Mouse (Mus musculus) mesoderm, embryonic 11.5 days (tissue): ENCODE measurements around the gene 6430571L13Rik.

Experiments used
- DNase-seq: peaks from one replicate; pipeline ENCODE4 v3.0.0-alpha.2; 2012; ENCODE audit warnings: low read depth, low spot score

6430571L13Rik gene

DNA sequence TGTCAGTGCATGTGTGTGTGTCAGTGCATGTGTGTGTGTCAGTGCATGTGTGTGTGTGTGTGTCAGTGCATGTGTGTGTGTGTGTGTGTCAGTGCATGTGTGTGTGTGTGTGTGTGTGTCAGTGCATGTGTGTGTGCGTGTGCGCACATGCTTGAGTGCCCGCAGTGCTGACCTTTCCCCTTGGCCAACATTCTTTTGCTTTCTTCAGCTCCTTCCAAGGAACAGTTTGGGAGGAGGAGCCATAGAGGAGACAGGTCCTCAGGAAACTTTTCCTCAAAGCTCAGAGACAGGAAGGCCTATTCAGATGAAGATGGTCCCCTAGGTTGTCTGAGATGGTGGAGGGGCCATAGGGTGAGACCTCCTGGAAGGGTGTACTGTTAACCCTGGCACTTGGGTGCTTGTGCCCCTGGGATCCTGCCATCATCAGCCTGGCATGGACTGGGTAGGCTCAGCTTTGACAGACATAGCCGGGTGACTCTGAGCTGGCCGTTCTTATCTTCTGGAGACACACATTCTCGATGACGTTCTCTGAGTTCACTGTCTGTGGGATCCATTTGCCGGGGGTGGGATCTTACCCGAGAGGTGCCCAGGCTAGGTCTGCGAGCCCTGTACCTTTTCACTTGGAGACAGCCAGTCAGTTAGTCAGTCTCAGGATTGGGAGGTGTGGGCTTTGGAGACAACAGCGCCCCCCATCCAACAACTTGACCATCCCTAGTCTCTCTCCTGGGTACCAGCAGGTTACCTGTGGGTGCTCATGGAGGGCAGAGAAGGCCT lies 33.1 kb upstream of the 6430571L13Rik start:
- DNase-seq: no peak

DNA sequence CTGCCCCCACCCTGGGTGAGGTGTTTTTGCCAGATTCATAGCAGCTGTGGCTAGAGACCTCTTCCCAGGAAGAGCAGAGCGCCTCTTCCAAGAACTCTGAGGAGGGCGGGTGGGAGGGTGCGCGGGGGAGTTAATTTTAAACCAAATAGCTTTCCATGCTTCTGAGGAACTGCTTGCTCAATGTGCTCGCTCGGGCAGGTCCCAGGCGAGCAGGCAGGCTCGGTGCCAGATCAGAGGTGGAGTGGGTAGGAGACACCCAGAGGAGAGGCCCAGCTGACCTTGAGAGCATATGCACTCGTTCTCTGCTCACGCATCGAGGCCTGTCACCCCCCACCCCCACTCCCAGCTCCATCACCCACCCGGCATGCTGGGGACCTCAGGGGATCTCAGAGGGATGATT lies 32.5 kb upstream of the 6430571L13Rik start:
- DNase-seq: no peak

DNA sequence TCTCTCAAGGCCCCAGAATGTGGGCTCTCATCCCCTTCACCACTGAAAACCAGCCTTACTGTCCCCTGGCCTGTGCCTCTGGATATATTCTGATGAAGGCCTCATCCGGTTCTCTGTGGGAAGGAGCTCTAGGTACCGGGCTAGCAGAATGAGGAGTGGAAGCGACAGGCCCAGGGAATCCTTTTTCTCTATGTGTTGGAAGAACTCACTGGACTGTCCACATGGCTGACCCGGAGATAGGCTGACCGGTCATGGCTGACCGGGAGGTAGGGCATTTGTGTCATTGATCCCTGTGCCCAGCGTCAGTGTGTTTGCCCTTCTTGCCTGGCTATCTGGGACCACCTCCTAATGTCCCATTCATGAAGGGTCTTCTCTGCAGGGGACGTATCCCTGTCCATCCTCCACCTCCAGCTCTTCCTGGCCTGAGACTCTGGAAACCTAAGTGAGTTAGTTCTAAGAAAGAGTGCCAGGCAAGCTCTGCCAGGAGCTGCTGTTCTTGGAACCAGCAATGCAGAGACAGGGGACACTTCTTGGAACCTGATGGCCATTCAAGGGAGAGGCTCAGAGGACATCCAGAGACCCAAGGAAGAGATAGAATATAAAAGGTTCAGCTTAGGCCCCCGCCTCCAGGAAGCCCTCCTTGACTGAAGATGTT lies 31.9 kb upstream of the 6430571L13Rik start:
- no peak for DNase-seq

DNA sequence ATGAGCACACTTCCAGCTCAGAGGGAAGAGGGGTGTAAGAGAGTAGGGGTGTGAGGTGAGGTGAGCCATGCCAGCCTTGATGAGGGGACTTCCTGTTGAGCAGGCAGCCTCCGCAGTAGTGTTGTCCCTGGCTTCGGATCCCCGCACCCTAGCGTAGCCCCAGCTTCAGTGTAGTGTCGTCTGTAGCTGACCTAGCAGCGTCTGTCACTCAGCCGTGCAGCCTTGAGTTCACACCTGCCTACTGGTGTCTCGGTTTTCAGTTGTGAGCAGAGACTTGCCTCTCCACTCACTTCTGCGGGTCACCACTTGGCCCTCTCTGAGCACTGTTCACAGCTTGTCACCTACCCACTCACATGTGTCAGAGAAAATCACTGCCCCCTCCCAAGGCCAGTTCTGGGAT lies 31.2 kb upstream of the 6430571L13Rik start:
- no peak for DNase-seq

DNA sequence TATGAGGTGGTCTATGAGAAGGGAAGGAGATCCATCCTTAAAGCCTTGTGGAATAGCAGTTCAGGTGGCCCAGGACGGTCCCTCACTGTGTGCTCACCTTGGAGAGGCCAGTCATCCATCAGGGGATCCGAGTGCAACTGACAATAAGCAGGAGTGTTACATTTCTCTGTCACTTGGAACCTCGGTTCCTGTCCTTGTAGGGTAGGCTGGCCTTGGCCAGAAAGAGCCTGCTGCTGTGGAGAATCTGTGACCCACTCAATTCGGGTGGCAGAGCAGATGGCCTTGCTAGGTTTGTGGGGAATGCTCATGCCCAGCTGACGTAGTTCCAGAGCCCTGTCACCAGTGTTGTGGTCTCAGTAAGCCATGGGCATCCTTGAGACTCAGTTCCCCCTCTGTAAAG lies 30.8 kb upstream of the 6430571L13Rik start:
- DNase-seq: no peak

DNA sequence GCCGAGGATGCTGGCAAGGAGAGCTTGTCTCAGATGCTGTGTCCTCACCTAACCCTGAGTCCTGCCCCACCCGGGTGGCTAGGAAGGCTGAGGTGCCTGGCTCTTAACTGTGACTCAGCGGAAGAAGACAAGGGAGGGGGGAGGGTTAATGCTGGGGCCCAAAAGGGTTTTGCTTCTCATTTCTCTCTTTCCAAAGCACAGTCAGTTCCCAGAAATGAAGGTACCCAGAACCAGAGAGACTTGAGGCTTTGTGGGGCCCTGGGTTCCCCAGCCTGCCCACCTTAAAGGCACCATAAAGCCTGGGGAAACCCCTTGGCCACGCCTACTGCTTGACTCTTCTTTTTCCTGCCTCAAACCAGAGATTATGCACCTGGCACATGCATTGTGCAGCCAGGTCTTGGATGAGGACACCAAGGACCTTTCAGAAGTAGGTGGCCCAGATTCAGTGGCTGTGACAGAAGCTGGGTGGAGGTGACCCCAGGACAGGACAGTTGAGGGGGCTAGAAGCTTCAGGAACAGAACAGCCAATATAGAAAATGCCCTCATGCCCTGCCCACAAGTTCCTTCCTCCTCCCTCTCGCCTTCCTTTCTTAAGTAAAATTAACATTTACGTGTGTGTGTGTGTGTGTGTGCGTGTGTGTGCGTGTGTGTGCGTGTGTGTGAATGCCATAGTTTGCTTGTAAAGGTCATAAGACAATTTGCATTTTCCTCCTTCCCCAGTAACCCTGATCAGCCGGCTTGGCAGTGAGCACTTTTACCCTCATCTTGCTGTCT lies 27.4 kb upstream of the 6430571L13Rik start:
- no peak for DNase-seq

DNA sequence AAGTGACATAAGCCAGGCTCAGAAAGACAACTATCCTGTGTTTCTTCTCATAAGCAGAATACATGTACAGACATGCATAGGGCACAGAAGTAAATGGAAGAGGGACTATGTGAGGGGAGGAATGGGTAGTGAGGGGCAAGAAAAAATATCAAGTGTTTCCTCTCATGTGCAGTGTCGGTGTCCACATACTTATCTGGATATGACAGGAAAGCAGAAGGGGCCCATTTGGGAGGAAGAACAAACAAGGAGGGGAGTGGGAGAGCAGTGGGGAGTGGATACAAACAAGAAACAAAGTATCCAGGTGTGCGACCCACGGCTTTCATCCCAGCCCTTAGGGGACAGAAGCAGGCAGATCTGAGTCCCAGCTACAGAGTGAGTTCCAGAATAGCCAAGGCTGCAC lies 26.5 kb upstream of the 6430571L13Rik start:
- no peak for DNase-seq

DNA sequence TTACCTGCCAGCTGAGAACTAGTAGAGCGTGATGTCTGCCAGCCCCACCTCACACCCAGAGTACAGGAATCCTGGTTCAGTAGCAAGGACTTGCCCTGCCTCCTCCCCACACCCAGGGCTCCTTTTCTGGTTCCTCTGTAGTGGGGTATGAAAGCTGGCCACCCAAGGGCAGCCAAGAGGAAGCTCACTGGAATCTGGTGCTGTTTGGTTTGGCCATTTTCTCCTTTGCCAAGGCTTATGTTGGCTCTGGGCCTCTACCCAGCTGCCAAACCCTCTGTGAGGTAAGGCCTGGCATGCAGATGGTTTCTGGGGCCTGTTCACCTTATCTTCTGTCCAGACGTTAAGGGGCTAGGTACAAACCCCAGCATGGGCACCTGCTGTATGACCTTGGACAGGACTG lies 24.6 kb upstream of the 6430571L13Rik start:
- DNase-seq: no peak

DNA sequence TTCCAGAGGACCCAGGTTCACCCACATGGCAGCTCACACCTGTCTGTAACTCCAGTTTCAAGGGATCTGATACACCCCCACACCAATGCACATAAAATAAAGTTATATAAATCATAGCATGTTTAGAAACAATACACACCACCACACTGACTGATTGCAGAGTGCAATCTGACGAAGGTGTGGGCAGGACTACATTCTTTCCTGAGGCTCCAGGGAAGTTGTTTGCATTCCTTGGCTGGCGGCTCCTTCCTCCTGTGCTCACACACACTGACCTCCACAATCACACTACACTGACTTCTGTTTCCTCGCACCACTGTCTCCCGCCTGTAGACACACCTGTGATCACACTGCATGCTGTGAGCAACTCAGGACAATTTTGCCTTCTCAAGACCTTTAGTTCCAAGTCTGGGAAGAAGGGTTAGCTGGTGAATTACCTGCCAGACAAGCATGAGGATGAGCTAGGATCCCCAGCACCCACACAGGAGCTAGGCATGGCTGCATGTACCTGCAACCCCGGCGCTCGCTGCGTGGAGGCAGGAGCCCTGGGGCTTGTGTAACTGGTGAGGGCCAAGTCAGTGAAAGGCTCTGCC lies 17.8 kb upstream of the 6430571L13Rik start:
- DNase-seq: no peak

DNA sequence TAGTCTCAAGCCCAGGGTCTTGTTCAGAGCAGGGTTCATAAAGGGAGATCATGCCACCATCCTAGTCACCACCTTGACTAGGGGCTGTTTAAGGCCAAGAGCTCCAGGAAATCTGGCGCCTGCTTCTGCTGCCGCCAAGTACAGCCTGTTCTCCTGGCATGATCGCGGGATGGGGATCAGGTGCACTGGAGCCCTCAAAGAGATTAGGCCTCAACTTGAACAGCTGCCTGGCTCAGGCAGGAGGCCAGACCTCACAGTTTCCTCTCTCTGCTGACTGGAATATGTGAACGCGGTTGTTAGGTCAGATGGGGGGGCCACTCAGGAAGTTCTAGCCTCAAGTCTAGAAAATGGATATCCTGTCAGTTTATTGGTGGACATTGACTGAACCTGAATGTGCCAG lies 16.8 kb upstream of the 6430571L13Rik start:
- no peak for DNase-seq

DNA sequence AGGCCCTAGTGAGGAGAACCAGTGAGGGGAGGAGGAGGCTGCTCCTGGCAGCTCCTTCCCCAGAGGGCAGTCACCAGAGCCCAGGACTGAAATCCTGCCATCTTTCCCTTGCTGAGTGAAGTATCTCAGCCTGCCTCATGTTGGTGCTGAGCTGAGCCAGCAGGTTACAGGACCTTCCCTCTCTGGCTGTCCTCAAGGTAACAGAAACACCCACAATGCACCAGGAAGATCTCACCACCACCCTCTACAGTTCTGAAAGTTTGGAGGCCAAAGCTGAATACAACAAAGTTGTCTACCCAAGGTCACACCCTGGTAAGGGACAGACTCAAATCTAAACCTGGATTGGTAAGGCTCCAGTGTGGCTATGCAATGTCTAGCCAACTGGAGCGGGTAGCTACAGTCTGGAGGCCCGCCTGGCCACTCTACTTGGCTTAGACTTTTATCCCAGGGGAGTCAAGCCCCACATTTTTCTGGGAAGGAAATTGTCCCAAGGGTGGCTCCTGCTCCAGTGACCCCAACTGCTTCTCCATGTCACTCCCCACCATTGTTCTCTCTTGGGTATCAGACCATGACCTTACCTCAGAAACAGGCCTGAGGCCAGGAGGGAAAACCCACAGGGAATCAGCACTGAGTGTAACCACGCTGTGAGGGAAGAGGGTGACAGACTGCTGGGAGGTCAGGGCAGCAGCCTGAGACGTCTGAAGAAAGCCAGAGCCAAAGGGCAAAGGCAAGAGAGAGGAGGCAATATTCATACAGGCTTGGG lies 15.4 kb upstream of the 6430571L13Rik start:
- DNase-seq: no peak

DNA sequence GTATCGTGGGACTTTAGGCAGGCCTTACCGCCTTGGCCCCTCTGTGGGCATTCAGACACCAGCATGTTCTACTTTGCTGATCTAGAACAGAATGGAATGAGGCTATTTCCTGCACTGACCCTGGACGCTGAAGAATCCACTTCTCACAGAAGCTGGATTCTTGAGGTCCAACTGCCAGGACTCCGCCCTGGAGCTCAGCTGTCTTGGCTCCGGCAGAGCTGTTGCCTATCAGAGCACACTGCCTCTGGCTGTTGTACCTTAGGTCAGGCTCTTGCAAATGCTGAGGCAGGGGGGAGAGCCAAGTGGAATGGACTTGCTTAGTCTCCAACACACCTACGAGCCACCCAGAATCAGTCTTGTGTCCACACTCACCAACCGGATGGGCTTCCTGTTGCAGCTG lies 14.5 kb upstream of the 6430571L13Rik start:
- no peak for DNase-seq

DNA sequence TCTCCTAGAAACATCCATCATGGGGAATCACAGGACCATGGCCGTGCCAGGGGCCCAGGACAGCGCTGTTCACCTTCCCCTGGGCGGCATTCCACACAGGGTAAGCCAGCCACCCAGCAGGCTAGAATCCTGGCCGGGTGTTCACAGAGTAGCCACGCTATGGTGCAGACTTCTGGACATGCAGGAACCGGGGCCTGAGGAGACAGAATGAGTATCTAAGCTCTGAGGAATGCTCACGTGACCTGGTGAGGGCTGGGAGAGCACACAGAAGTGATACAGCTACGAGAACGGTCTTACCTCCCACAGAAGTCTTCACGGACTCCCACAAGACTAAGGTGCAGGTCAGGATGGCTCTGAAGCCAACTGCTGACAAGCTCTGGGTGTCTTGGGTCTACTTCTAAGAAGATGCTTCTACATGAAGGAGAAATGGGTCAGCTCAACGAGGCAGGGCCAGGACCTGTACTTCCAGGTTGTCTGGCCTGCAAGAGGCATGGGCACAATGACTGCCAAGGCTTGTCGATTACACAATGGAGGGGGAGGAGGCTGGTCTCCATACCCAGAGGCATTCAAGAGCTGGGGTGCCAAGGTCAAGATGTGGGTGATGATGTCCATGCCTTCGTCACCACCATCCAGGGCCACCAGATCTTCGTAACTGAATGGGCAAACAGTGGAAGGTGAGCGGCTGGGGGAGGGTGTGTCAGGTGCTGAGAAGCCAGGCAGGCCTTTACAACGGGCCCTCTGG lies 12.4 kb upstream of the 6430571L13Rik start:
- DNase-seq: no peak

DNA sequence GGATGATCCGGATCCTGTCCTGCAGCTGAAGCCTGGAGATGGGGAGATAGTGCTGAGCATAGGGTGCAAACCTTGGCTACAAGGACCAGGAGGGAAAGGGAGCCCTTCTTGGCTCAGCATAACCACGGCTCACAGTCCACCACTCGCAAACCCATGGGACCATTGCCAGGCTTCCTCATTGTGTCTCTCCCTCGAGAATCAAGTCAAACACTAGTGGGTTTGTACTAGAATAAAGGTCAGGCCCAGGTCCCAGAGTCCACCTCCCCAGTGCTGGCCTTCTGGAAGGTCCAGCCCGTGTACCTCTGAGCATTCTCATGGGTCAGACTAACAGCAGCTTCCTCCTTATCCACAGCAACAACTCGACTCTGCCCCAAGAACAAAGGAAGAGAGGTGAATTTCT lies 9.6 kb upstream of the 6430571L13Rik start:
- DNase-seq: no peak

DNA sequence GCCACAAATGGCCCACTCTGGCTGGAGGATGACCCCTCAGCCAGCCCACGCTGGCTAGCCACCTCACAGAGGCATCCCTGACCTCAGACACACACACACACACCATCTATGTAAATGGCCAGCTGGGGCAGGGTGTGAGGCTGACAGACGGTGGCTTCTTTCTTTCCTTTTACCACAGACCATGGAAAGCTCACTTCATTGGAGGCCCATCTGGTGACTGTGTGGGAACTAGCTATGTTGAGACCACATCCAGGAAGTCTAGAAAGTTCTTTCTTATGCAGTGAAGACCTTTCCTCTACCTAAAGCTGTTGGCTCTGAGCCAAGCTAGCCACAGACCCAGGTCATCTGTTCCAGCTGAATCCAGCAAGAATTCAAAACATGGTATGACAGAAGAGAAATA lies 6.7 kb upstream of the 6430571L13Rik start:
- no peak for DNase-seq

DNA sequence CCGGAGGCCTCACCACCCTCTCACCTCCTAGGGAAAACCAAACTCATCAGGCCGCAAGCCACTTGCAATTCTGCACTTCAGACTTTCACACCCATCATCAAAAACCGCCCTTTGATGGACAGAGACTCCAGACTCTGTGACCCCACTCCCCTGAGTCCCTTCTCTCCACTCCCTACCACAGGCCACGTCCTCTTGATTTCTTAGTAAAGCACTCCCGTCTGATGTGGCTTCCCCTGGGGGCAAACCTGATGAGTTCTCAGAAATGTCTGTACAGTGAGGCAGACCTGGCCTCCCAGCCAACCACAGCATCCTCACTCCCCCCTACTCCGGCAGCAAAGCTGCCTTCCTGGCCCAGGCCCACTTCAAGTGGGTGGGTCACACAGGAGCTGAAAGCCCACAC lies 6.0 kb upstream of the 6430571L13Rik start:
- no peak for DNase-seq

DNA sequence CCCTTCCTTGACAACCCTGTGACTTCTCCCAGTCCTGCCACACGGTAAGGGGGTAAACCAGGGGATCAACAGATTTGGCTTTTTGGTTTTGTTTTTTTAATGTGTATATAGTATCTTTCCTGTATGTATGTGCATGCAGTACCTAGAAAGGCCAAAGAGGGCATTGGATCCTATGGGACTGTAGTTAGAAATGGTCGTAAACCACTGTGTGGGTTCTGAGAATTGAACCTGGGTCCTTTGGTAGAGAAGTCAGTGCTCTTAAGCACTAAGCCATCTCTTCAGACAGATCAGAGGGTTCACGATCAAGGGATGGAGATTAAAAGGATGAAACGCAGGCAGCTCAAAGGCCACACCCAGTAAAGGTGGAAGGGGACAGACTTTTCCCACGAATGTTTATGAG lies 5.4 kb upstream of the 6430571L13Rik start:
- DNase-seq: no peak

DNA sequence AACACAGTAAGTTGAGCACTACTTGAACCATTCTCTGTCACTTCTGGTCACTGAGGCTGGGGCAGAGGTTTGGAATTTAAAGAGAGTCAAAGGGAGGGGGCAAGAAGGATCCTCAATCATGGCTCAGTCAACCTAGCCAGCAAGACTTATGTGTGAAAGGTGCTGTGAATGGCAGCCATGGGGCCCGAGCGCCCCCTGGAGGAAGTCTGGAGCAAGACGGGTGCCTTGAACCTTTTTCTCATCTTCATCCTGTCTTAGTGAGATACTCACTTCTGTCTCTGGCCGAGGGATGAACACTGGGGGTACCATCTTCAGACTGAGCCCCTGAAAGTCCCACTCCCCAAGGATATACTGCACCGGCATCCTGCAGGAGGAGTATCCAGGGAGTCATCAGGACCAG lies 4.5 kb upstream of the 6430571L13Rik start:
- peak; percentile 60 for DNase-seq

DNA sequence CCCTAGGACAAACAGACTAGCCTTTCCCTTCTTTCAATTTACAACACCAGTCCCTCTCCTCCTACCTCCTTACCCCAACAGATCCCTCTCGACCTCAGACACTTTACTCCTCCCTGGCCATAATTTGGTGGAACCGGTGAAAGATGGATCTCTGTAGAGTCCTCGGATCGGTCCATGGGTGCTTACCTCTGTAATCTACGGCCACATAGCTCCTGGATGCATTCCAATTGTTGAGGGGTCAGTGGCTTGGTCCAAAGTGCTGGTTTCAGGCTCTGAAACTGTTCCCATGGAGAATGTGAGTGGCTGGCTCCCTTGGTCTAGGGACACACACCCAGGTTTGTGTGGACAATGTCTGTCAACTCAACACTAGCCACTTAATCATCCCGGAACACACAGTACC lies 4.0 kb upstream of the 6430571L13Rik start:
- DNase-seq: no peak

DNA sequence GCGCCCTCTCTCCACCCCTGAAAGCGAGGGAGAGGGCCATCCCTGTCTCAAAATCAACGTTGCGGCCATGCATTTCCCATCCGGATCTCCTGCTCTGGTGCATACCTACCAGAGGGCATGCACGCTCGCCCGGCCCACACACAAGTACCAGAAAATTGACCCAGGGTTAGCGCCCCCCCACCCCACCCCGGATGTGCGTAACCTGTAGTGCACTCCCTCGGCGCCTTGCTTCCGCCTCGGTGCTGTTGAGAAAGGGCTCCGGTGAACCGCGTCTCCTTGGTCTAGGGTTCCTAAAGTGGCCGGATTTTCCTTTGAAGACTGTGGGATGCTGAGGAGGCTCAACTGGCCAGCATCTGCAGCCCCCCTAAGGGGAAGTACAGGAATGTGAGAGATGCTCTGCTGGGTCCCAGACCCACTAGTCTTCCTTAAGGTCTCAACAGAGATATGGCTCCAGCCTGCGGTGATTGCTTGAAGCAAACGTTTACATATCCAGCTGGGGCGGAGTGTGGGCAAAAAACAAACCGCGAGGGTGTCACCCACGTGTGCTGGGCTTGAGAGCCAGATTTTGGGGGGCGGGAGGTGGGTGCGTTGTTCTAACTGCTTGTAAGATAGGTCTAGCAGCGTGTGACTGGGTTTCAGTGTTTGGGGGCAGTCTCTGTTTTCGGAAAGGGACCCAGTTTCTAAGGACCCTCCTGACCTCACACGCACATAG lies 2.1 kb upstream of the 6430571L13Rik start, which contains the start of gene Hemk1:
TSS of gene Hemk1 (minus strand) at position 179 of the 712 bp plus-strand sequence.
- DNase-seq: peak; percentile 89
